Mouse (Mus musculus) cerebellum, adult 2 months (tissue): ENCODE measurements around the gene Rprm.

Experiments
- CTCF ChIP-seq: fragments of 200-500 bp; IDR thresholded peaks from 2 replicates; pipeline ENCODE4 v1.5.1; 2011; ENCODE audit warnings: low read depth, mild to moderate bottlenecking, control low read depth, low read length, moderate library complexity, borderline replicate concordance; ENCODE audit not compliant: insufficient read depth
- POLR2A ChIP-seq: fragments of 200-500 bp; IDR thresholded peaks from 2 replicates; pipeline ENCODE4 v1.6.1; 2011; ENCODE audit warnings: low read length, control low read depth, borderline replicate concordance; ENCODE audit not compliant: insufficient read depth

- TF ChIP-seq POLR2A (no peak), CTCF (no peak)
These were observed 13.8 kb downstream of the Rprm start for GRCm38 (mm10) chr2:54071526-54071925.
